Mouse (Mus musculus) c-Kit-positive CD71-positive TER-119-positive erythroid progenitor cells, embryonic 14.5 days (primary cell): ENCODE results near the gene Tsen34.
"Not testable (repeated sequence)": the region's sequence is repeated elsewhere in the genome, so short reads cannot be mapped to it uniquely, and the experiment has no call there.

Experiments
- DNase-seq: peaks from one replicate; pipeline ENCODE4 v3.0.0-alpha.2; 2013; ENCODE audit warnings: low spot score

The Tsen34 gene

DNA sequence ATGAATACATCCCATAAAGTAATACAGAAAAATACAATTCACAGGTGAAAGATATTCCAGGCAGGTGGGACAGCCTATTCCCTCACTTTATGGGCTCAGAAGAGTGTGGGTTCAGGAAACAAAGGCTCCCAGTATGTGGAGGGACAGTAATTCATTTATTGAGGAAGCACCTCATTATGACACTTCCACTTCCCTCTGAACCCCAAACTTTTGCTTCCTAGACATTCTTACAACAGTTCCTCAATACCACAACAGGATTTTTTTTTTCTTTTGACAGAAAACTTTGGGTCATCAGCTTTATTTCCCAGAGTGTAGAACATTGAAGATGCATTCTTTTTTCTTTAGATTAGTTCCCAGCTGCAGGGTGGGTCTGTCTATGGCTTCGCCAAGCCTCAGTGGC, 40.0 kb downstream of the Tsen34 start:
- DNase-seq, result not testable (repeated sequence)
